ENCODE assay signal across 8 mouse cellular contexts in genomic region chr10:44460095-44460810, GRCm38 (mm10).
A peak's percentile ranks its signal among the peaks of the same experiment; 100 is the strongest.
DNase-seq lines count a peak whose midpoint lies in the region; ATAC-seq and TF ChIP-seq lines count a peak whose summit lies in the region.

No protein-coding gene starts in this region.

- H3K27me3 ChIP-seq in heart, embryonic 11.5 days (ENCODE audit: control insufficient read depth, insufficient read depth, low read length): peaks cover 43% of the 10 kb centered on the region
- no peaks in the 10 kb centered on the region for H3K27me3 ChIP-seq in thymus, adult 2 months (ENCODE audit: control insufficient read depth, insufficient read depth, low read length)
- peaks cover 2% of the 10 kb centered on the region; the same call in 1 of the 2 replicates for H3K27me3 ChIP-seq in limb, embryonic 11.5 days (ENCODE audit: control insufficient read depth, insufficient read depth, low read length)

- peak; percentile 96 for DNase-seq in heart, adult 11 months
- peak; percentile 60 for DNase-seq in thymus, adult 2 months
- no peak for DNase-seq in thymus, adult 18-20 months
- peak; percentile 56 for DNase-seq in embryo, embryonic 11 days
- peak; percentile 77 for DNase-seq in limb, embryonic 11.5 days (ENCODE audit: low spot score)
- peak; percentile 80 for DNase-seq in retina, embryonic 14.5 days (ENCODE audit: low spot score)

- TF ChIP-seq POLR2A in thymus, adult 2 months (IDR thresholded peaks at IDR 0.05; ENCODE audit: control insufficient read depth, extremely low read depth, insufficient read depth, low read length, poor library complexity): no peak

- no peak overlapping the region for H3K4me3 ChIP-seq in heart, embryonic 11.5 days (ENCODE audit: low read depth, low read length)
- H3K4me3 ChIP-seq in thymus, adult 2 months (ENCODE audit: control insufficient read depth, insufficient read depth, low read length): no peak overlapping the region
- no peak overlapping the region for H3K4me3 ChIP-seq in limb, embryonic 11.5 days (ENCODE audit: low read depth, low read length)

- H3K27ac ChIP-seq in heart, embryonic 11.5 days (ENCODE audit: low read depth, low read length): no peak overlapping the region
- H3K27ac ChIP-seq in thymus, adult 2 months (ENCODE audit: control insufficient read depth, insufficient read depth, low read length): no peak overlapping the region
- no peak overlapping the region for H3K27ac ChIP-seq in limb, embryonic 11.5 days (replicated peaks; ENCODE audit: low read depth, low read length)

- no peaks in the 10 kb centered on the region for H3K9me3 ChIP-seq in heart, embryonic 11.5 days (replicated peaks; ENCODE audit: control insufficient read depth, low read length)
- no peaks in the 10 kb centered on the region for H3K9me3 ChIP-seq in limb, embryonic 11.5 days (ENCODE audit: control insufficient read depth, low read length)

- no peak for ATAC-seq in heart, embryonic 11.5 days (replicated peaks; ENCODE audit: insufficient number of reproducible peaks, low FRiP score, low TSS enrichment)
- ATAC-seq in limb, embryonic 11.5 days (ENCODE audit: insufficient number of reproducible peaks, low FRiP score, low TSS enrichment, low read depth): 0 out of 2 replicates have a peak, but pooled peaks have one; percentile 14
- no peak for ATAC-seq in erythroblast, adult 5-6 weeks (replicated peaks; ENCODE audit: low FRiP score, poor library complexity, severe bottlenecking)

- no peaks in the 10 kb centered on the region for H3K36me3 ChIP-seq in heart, embryonic 11.5 days (ENCODE audit: control insufficient read depth, insufficient read depth, low read length)
- no peaks in the 10 kb centered on the region for H3K36me3 ChIP-seq in thymus, adult 2 months (ENCODE audit: control insufficient read depth, insufficient read depth, low read length)
- no peaks in the 10 kb centered on the region for H3K36me3 ChIP-seq in limb, embryonic 11.5 days (ENCODE audit: control insufficient read depth, insufficient read depth, low read length)

- WGBS in heart, embryonic 11.5 days (ENCODE audit: insufficient replicate concordance): 19% methylated on average over 6 of the region's 6 CpGs
- WGBS in thymus, adult 2 months: 24% methylated on average over 6 of the region's 6 CpGs
- 13% methylated on average over 6 of the region's 6 CpGs for WGBS in limb, embryonic 11.5 days

- no peak overlapping the region for H3K4me2 ChIP-seq in heart, embryonic 11.5 days
- H3K4me2 ChIP-seq in limb, embryonic 11.5 days (ENCODE audit: low read depth, severe bottlenecking): no peak overlapping the region

- no peak overlapping the region for H3K9ac ChIP-seq in heart, embryonic 11.5 days (ENCODE audit: low read depth, low read length)
- H3K9ac ChIP-seq in limb, embryonic 11.5 days (ENCODE audit: low read length): no peak overlapping the region

- H3K4me1 ChIP-seq in heart, embryonic 11.5 days (ENCODE audit: control insufficient read depth, insufficient read depth, low read length): peaks cover 3% of the 10 kb centered on the region
- peaks cover 17% of the 10 kb centered on the region for H3K4me1 ChIP-seq in thymus, adult 2 months (replicated peaks; ENCODE audit: control insufficient read depth, insufficient read depth, low read length)
- no peaks in the 10 kb centered on the region for H3K4me1 ChIP-seq in limb, embryonic 11.5 days (ENCODE audit: control insufficient read depth, insufficient read depth, low read length)

- no peak for TF ChIP-seq CTCF in thymus, adult 2 months (IDR thresholded peaks at IDR 0.05; ENCODE audit: borderline replicate concordance, control insufficient read depth, extremely low read depth, insufficient read depth, low read length, poor library complexity)

Comparison
In these comparisons a context has a peak if more than half of its experiments do, and no peak if none do; other contexts are left out.
1. DNase-seq: peak in heart, adult 11 months (single experiment), thymus, adult 2 months (single experiment), embryo, embryonic 11 days (single experiment), limb, embryonic 11.5 days (single experiment) and retina, embryonic 14.5 days (single experiment); none in thymus, adult 18-20 months (0 of 2).